Mouse (Mus musculus) lung, postnatal 4 days (tissue): Measurements from ENCODE around the gene Nfatc2.
A peak's percentile ranks its signal among the peaks of the same experiment; 100 is the strongest.

Experiments used
- DNase-seq, 2 experiments: peaks; one replicate each; pipeline ENCODE4 v3.0.0; 2021

The Nfatc2 gene

DNA sequence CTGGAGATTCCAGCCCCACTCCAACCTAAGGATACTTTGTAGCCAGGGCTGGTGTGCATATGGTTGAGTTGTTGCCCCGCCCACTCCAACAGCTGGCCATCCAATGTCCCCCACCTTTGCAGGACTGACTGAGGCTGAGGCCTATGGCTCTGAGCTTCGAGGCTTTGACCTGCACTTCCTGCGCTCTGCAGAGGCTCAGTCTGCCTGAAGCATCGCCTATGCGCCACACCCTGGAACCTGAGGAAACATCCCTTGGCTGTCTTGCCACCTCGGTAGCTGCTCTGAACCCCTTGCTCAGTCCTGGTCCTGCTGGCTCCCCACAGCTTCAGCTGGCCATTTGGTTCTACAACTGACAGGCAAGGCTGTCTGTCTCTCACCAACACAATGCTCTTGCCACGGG lies 24.1 kb downstream of the Nfatc2 start:
- DNase-seq: no peak

DNA sequence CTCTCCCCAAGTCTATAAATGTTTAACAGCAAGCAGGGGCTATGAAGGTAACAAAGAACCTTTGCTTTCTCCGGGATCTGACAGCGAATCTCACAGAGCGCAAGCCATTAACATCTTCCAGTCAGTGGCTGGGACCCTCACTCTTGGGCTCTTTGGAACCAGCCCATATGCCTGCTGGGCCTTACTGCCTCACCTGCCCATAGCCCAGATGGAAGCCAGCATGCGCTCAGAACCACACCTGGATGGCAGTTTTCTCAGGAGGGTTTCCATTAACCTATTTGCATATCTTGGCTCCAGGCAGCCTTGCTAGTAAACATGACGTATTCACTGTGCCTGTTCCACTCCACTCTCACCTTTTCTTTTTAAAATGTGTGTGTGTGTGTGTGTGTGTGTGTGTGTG lies 25.6 kb downstream of the Nfatc2 start:
- no peak for DNase-seq

DNA sequence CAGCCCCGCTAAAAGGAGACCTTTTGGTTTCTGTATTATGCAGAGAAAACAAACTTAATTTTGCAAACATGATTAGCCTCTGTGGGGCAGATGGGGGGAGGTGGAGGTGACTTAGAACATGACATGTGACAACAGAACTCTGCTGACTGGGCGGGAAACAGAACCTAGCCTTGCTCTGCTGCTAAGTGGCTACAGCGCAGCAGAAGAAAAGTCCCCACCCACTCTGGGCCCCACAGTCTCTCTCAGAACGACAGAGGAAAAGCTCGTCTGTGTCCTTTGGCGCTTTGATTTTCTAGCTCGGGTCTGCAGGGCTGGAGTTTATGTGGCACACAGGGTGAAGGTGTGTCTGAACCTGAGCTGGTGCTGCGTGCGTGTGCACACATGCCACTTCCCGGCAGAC lies 26.5 kb downstream of the Nfatc2 start:
- DNase-seq: no peak

DNA sequence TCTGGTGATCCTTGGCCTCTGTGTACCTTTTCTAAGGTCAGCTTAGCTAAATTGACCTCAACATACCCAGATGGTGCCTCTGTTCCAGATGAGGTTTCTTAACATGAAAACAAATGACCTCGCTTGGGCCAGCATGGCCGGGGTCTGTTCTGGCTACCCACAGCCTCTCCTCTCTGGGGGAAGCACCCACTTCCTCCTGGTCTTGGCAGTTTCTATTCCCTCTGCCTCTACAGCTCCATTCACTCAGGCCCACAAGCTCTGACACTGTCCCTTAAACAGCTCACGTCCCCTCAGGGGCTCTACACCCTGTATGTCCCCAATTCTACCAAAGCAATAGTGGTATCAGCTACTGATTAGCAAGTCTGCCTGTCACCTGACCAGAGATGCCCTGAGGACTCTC lies 27.6 kb downstream of the Nfatc2 start:
- DNase-seq: no peak

DNA sequence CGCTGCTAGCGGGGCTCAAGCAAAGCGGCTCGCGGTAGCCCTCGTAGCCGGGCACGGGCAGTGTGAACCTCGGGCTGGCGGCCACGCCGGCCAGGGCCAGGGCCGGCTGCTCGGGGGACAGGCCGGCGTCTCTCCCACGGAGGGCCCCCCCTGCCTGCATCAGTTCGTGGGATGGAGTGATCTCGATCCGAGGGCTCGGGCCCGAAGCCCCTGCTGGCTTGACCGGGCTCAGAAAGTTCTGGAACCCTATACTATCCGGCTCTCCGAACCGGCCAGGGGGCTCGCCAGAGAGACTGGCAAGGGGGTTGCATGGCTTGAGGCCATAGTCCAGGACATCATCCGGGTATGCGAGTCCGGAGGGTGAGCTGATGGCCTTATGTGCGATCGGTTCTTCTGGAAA lies 30.2 kb downstream of the Nfatc2 start:
- no peak for DNase-seq

DNA sequence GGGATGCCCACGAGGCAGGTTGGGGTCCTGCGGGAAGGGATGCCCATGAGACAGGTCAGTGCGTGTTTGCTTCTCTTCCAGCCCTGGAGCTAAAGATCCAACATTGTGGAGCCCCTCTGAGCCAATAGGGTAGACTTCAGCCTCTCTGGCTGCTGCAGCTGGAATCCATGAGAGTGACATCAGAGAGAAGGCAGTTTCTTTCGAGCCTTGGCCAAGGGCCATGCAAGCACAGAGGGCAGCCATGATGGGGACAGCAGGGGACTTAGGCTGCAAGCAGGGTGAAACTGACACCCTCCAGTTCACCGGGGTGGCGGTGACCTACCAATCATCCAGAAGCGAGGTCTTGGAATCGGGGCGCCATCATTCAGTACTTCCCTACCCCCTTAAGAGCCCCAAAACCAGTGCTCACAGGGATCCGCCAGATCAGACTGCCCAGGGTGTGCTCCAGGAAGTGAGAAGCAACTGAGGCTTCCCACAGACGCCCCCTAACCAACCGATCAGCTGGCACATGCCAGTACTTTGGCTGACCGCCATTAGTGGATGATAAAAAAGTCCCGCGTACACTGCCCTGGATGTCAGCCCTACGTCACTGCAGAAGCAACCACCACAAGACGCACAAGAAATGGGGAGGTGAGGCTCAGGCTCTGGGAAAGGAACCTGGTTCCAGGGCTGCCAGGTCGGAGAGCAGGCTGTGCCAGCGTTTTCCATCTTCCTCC lies 35.8 kb downstream of the Nfatc2 start:
- DNase-seq: peak; percentile 44 to 66

DNA sequence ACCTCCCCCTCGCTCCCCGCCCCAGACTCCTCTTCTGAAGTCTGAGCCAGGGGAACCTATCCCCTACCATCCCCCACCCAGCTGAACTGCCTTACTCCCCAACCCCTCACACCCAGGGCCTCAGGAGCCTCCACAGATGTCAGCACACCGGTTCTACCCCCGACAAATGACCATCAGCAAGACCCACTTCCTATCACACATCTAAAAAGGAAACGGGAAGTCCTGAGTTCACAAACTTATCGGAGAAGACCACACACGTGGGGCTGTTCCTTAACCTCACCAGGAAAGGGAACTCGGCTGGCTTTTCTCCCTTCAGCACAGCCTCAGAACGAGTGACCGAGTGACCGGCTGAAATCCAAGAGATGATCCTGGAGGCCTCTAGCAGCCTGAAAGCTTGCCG lies 38.3 kb downstream of the Nfatc2 start:
- no peak for DNase-seq

DNA sequence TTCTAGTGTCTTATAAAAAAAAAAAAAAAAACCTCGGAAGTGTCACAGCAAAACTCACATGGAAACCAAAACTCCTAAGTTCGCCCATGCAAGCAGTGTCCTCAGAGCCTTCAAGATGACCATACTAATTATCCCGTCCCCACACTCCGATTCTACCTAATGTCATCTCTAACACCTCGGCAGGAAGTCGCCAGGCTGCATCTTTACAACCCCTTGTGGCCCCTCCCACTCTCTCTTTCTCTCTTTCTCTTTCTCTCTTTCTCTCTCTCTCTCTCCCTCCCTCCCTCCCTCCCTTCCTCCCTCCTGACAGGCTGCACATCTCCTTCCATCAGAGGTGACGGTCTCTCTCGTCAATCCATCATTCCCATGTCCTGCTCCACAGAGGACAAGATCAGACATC lies 44.4 kb downstream of the Nfatc2 start:
- DNase-seq: no peak

DNA sequence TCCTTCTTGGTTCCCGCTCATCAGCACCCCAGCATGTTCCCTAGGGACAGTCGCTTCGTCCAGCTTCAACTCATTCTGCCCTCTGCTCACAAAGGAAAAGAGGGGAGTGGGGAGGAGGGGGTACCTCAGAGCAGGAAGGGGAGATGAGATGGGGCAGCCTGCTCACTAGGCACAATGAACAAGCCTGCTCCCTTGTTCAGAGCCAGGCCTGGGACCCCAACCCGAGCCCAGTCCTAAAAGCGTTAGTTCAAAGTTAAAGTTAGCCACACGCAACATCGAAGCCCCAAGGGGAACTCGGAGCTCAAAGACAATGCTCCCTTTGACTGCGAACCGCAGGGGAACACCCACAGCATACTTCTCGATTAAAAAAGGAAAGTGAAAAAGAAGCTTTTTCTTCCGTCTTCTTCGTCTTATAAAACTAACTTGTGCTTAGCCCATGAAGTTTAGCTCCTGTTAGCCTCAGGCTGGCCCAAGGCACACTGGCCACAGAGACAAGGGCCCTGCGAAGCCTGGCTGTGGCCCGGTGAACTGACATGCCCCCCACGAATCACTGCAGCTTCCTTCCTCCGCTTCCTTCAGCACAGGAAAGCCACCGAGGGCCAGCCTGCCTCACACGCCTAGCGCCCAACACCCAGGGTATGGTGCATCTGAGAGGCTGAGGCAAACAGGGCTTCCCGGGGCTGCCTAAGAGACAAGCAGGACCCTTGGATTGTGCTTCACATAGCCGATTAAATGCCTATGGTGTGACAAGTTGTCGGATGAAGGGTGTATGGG lies 45.4 kb downstream of the Nfatc2 start:
- peak; percentile 49 to 57 for DNase-seq

DNA sequence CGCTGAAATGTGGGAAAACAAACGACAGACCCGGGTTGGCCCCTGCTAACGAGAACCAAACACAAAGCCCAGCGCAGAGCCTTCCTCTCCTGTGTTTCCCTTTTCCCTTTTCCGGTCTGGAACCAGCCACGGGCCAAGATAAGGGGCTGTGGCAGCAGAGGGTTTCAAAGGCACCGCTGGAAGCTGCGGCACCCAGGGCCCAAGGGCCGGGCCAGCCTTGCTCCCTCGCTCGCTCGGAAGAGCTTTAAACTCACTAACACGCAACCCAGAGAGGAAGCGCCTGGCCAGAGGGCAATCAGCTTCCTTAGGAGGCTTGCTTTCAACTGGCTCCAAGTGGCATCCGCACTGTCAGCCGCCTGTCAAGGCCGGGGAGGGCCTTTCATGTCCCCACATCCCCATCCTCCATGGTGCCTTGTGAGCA lies 47.9 kb downstream of the Nfatc2 start:
- DNase-seq: peak; percentile 61 to 83

DNA sequence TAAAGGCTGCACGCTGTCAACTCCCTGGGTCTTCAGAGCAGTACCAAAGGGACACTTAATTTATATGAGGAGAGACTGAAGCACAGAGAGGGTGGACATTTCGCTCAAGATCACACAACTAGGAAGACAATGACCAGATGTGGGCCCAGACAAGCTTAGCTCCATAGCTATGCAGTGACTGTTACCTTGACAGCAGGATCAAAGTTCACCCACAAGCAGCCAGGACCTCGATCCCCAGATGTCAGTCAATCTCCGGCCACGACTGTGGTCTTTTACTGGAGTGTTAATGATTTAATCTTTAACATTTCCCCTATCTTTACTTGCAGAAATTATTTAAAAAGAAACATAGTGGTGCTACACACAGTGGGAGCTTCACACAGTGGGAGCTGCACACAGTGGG lies 49.1 kb downstream of the Nfatc2 start:
- no peak for DNase-seq

DNA sequence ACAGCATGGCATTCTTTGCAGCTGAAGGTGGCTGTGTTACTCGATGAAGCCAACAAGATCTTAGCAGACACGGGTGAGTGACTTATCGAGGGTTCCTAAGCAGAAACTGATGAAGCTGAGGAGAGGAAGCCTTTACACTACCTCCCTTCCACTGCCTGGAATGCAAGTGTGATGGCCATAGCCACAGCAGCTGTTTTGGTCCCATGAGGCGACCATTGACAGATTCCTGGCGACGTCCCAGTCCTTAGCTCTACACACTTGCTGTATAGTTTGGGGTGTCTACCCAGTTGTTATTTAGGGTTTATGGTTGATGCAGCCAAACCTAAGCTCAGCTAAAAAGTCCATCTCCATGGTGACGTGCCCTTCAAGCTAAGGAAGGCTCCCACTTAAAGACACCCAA lies 50.2 kb downstream of the Nfatc2 start:
- DNase-seq: no peak

DNA sequence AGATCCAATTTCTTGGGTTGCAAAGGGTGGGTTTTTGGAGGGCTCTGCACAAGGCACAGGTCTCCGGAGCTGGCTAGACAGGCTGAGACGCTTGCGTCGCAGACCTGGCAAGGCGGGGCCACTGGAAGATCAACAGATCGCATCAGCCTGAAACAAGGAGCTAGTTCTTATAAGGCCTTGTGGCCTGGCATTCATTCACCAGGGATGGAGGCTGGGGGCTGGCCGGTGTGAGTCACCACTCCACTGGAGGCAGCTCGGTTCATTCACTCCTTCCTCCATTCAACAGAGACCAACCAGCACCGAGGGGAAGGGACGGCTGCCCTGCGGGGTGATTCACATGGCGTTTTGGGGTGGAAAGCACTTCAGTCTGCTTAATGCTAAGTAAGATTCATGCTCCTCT lies 52.1 kb downstream of the Nfatc2 start:
- DNase-seq: no peak

DNA sequence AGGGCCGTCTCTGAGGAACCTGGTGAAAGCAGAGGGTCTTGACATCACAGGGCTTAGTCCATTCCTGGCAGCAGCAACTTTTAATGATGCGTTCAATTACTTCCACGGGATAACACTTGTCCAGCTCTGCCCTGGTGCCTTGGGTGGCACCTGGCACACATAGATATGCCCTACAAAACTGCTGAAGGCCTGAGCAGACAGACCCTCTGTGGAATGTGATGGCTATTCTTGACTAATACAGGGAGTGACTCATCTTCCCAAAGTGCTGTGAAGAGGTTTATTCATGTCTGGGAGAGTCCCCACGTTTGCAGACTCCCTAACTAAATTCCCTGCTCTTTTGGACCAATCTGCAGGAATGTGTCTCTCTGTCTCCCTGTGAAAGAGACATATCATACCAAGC lies 53.4 kb downstream of the Nfatc2 start:
- no peak for DNase-seq

DNA sequence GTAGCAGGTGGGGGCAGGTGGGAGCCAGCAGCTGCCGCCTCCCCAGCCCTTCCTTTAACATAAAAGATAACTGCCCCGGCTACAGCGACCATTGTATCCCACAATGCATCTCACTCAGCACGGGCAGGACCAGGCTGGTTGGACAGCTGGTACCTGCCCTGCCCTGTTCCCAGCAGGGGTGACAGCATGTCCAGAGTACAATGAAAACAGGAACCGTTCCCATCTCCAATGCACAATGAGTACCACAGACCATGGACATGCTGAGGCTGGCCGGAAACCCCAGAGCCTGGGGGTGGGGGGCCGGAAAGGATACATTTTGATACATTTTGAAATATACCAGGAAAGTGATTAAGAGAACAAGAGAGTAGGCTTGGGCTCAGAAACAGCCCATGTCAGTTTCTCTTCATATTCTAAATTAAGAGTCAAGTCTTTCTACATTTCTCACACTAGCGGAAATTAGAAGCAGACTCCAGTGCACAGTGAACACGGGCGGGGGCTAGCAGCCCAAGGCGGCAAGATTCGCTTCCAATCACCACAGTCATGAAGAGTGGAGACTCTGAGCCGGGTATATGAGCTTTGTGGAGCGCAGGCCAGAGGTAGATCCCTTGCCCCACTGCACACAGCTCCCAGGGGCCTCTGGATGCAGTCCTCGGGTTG lies 55.4 kb downstream of the Nfatc2 start:
- DNase-seq: no peak

DNA sequence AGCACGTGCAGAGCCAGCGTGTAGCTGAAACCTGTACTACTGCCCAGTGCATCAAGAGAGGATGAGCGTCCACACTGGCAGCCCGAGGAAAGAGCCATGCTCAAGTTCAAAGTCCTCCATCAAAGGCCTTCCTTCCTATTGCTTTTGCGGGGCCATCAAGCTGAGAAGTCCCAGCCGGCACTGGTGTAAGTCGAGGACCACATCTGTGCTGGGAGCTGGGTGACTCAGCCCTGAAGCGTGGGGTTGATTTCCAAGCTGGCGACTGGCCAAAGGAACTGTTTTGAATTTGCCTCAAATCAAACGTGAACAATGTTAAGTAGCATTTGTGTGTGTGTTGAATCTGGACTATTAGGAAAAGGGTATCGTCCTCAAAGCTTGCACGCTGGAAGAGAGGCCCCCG lies 57.4 kb downstream of the Nfatc2 start:
- peak; percentile 73 to 81 for DNase-seq

DNA sequence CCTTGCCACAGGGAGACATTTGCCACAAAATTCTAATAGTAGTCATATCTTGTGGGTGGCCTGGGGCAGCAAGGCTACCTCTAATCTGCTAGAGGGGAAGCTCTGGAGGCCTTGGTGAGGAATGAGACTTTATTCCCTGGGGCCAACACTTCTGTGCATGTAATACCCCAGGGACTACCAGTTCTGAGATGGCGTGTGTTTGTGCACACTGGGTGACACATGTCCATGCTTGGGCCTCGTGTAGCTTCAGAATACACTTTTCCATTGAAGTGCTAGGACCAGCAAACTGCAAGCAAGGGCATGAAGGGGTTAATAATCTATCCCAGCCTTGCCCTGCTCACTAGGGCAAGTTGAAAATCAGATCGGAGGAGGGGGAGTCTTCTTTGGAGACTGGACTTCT lies 58.4 kb downstream of the Nfatc2 start:
- DNase-seq: no peak

DNA sequence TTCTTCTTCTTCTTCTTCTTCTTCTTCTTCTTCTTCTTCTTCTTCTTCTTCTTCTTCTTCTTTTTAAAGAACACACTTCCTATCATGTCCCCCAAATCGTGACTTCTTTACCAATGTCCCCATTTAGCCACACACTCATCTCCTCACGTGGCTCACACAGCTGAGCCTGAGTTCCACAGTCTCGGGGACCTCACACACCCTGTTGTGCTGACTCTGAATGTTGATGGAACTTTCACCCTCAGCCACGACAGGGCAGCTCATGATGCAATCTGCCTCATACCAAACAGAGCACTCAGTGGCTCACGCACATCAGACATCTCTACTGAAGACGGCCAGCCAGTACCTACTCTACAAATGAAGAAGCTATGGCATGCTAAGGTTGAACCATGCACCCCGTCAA lies 60.2 kb downstream of the Nfatc2 start:
- no peak for DNase-seq

DNA sequence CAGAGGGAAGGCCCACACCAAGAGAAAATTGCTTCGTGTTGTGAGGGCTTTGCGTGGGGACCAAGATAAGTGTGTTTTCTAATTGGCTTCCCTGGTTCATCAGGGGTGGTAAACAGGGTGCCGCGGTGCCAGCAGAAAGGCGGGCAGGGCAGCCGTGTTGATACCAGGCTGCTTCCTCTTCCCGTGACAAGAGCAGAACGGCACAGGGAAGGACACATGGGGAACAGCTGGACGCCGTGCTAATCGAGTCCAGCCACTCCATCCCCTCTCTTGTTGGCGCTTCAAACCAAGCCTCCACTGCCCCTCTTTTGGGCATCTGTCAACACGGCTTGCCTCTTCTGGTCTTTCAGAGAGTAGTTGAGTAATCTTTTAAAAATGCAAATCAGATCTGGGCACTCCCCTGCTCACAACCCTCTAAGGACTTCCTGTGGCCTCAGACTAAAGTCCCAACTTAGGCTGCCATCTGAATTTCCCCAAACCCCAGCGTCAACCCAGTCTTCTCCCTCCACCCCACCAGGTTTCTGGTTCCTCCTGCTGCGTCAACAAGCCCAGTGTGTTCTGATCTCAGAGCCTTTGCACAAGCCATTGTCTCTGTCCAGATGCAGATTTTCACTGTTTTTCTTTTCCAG lies 61.7 kb downstream of the Nfatc2 start:
- DNase-seq: no peak

DNA sequence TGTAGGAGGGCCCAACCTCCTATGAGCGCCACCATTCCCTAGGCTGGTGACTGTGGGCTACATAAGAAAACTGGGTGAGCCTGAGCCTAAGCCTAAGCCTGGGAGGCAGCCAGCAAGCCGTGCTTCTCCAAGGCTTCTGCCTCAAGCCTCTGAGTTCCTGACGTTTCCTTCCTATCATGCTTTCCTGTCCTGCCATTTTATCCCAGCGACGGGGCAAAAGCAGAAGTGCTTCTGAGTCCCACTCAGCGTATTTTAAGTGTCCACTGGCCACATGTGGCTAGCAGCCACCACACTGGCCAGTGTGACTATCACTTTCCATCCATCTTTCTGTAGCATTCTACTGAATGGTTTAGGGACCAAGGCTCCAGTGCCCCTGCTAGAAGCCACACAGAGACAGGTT lies 62.4 kb downstream of the Nfatc2 start:
- no peak for DNase-seq

DNA sequence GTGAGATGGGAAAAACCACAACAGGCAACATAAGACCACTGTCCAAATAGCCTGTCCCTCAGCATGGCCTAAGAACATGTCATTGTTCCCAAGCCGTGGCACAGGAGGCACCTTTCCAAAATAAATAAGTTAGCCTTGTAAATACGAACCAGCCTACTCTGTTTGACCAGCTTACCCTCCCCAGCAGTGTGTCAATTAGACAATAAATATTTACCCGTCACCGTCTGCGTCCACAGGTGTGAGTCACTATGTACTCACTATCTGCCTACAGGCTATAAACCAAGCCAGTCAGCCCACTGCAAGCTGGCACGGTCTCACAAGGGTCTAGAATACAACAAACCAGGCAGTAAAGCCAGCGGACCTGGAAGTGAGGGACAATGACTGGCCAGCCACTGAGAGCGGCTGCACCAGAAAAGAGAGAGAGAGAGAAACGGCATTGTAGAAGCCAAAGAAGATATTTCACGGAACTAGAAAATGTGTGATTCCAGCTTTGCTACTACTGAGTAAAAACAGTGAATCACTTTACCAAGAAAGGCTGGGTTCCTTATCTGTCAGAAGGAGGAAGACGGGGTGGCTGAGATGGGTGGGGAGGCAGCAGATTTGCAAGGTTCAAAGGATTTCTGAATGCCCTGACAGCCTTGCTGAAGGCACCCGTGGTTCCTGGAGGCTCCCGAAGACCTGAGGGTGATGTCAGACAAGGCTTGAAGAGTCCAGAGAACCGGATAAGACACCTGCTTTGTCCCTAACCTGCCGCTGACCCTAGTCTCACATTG lies 69.2 kb downstream of the Nfatc2 start:
- no peak for DNase-seq

DNA sequence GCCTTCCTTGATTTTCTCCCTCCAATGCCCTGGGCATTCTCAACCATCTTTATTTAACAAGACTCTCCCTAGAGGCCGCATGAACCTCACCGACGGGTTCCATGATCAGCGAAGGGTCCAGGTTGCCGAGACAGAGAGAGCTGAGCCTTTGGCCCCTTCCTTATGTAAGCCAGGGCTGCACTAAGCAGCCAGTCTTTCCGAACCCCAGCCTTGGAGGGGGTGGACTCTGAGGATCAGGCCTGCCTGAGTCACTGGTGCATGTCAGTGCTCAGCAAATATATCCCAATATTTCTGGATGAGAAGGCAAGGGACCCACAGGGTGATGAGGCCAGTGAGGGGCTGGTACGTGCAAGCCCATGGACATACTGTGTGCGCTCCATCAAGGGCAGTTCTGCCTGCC lies 72.9 kb downstream of the Nfatc2 start:
- DNase-seq: no peak

DNA sequence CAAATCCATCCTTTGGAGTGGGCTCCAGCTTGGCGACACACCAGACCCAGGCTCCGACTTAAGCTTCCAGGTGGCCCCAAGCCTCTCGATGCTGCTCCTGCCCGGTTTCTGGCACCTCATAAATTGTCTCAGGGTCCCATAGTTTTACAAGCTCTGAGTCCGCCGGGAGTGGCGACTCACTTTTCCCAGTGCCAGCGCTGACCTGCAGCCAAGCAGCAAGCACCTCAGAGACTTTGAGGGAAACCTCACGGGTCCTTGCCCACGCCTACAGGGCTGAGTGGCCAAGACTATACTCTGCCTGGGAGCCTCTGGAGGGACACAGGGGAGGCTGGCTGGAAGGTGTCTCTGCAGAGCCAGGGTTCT lies 74.0 kb downstream of the Nfatc2 start:
- DNase-seq: no peak
